Mouse (Mus musculus): ENCODE results near the gene Psen2.

The Psen2 gene

GRCm38 (mm10) chr1:180274725-180275308, 11.6 kb upstream of the Psen2 start:
- DNase-seq (ENCODE audit: low spot score in 2 of 2) = no peak

DNA sequence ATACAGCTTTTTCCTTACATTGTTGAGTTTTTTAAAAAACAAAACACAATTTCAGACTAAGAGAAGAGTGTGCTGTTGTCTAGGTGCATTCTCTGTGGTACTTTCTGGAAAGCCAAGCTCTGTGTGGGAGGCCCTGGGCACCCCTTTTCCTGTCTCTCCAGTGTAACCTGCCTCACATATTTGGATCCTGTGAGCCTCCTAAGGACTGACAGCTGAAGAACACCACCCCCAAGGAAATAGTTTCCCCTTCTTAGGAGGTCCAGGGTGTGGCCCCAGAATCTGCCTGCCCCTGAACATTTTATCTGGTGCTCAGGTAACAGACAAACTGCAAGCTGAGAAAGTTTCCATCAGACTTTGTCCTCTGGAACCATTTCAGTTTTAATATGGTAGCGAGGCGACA, 5.8 kb upstream of the Psen2 start:
- DNase-seq (ENCODE audit: low spot score in 2 of 2) = no peak

GRCm38 (mm10) chr1:180268249-180269031, 5.2 kb upstream of the Psen2 start:
- DNase-seq (ENCODE audit: low spot score in 2 of 2) = peak; percentile 80 to 84

- no peak for DNase-seq (ENCODE audit: low spot score in 2 of 2)
Observed at GRCm38 (mm10) chr1:180267151-180267550, 3.9 kb upstream of the Psen2 start.

- DNase-seq (ENCODE audit: low spot score in 2 of 2) = peak; percentile 33 to 56
Observed at GRCm38 (mm10) chr1:180265399-180265798, 2.2 kb upstream of the Psen2 start.

- DNase-seq (ENCODE audit: low spot score in 2 of 2) = no peak
Observed at GRCm38 (mm10) chr1:180264851-180265250, 1.6 kb upstream of the Psen2 start.

DNA sequence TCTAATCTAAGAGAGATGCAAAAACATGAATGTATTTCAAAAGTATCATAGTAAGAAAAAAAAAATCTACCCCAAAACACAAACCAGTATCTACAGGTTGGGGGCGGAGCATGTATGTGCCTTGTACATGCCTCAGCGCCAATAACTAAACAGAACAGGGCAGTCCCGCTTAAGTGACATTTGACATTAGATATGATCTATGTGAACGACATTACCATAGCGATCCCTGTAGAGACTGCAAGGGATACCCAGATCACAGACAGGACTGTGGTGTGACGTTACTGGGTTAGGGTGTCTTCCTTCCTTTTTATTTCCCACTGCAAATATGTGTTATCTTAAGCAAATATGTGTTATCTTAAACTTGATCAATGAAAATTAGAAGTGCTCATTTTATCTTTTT, 1.2 kb upstream of the Psen2 start:
- DNase-seq (ENCODE audit: low spot score in 2 of 2) = no peak

DNA sequence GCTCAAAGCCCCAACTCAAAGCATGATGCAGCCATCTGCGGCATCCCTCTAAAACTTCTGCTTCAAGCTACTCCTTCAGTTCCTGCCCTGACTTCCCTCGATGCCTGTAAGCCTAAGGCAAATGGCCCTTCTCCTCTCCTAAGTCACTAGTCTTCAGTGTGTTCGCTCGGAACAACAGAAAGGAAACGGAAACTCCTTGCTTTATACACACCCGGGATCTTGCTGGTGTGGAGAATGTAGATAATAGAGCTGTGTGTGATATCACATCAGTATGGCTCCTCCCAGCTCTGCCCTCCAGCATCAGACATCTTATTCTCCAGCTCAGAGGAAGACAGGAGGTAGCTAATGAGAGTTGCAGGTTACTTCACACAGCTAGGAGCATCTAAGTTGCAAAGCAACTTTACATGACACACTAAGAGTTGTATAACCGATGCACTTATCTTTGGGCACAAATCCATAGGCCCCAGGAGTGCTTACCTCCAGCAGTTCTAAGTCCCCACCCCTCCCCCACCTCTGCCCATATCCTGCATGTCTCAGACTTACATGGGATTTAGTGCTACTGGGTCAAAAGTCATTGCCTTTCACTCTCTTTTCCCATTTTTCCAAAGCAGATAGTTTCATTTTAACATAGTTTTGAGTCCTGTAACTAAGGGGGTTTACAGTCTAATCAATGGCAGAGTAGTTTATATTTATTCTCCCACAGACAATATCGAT, 1.2 kb downstream of the Psen2 start:
- no peak for DNase-seq (ENCODE audit: low spot score in 2 of 2)

GRCm38 (mm10) chr1:180261415-180261814, 1.8 kb downstream of the Psen2 start:
- no peak for DNase-seq (ENCODE audit: low spot score in 2 of 2)

GRCm38 (mm10) chr1:180260886-180261285, 2.4 kb downstream of the Psen2 start:
- DNase-seq (ENCODE audit: low spot score in 2 of 2) = no peak

- DNase-seq (ENCODE audit: low spot score in 2 of 2) = no peak
Observed at GRCm38 (mm10) chr1:180259753-180260152, 3.5 kb downstream of the Psen2 start.

DNA sequence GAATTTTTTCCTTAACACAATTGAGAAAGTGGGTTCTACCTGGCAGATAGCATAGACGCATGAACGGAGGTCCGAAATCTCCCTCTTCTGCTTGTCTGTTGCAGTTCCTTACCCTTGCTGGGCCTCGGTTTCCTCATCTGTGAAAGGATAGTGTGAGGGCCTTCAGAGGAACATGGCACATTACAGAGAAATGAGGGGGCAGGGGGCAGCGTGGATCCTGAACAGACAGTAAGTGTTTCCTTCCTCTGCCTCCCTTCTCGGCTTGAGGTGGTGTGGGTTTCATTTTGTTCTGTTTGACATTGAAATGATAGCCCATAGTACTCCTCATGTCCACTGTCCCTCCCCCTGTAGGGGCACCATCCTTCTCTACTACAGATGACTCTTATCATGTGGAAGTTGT, 5.8 kb downstream of the Psen2 start:
- DNase-seq (ENCODE audit: low spot score in 2 of 2) = no peak

- no peak for DNase-seq (ENCODE audit: low spot score in 2 of 2)
Observed at GRCm38 (mm10) chr1:180256866-180257265, 6.4 kb downstream of the Psen2 start.

DNA sequence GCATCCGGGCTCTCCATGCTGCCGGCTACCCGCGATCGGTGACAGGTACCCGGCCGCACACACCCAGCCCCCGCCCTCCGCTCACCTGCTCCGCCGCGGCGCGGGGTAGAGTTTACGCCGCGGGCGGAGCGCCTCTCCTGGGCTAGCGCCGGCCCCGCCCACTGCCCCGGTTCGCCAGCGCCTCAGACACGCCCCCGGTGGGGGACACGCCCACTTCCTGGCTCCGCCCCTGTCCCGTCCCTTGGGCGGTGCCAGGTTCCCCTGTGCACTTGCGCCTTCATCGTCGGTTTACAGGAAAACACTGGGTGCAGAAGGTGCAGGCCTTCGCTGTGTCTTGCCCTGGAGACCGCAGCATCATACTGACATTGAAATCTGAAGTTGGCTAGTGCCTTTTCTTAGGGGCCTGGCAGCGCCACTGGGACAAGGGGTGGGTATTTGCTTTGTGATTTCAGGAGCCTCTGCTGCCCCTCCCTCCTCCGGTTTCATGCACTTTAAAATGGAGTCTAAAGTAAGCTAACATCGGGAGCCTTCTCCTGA, 7.0 kb downstream of the Psen2 start:
- DNase-seq (ENCODE audit: low spot score in 2 of 2) = peak; percentile 97

GRCm38 (mm10) chr1:180255294-180256117, 7.7 kb downstream of the Psen2 start:
- peak in 1 of 2 experiments; percentile 46 for DNase-seq (ENCODE audit: low spot score in 2 of 2)

- no peak for DNase-seq (ENCODE audit: low spot score in 2 of 2)
Observed at GRCm38 (mm10) chr1:180254316-180254715, 8.9 kb downstream of the Psen2 start.

- DNase-seq (ENCODE audit: low spot score in 2 of 2) = no peak
Observed at GRCm38 (mm10) chr1:180252656-180253190, 10.5 kb downstream of the Psen2 start.

DNA sequence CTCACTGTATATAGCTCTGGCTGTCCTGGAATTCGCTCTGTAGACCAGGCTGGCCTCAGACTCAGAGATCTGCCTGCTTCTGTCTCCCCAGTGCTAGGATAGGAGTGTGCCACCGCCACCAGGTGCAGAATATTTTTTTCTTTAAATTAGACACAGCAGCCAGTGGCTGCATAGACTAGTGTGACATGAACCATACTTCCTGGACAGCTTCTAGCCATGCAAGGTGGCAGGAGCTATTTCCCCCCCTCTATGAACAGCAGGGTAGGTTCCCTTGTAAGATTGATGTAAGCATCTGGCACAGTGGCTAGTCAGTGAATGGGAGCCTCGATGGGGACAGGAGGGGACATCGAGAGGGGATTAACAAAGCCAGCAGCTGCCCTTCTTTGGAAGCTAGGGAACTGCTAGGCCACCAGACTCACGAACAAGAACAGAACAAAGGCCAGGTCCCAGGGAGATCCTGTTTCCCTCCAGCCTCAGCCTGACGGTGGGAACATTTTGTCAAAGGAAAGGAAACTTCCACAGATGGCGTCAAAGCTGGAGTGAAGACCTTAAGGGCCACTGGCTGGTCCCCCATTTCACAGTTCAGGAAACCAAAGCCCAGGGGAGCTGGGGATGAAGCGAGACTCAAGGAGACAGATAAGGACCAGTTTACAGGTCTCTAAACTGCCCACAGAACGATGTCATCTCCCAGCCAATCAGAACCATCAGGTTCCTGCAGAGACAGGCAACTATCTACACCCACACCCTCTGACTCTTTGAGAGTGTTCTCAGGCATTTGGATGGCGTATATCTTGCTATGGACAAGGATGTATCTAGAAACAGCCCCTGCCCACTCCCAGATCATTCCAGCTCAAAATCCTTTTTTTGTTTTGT, 11.8 kb downstream of the Psen2 start:
- peak; percentile 75 to 76 for DNase-seq (ENCODE audit: low spot score in 2 of 2)

- DNase-seq (ENCODE audit: low spot score in 2 of 2) = no peak
Observed at GRCm38 (mm10) chr1:180250441-180250830, 12.8 kb downstream of the Psen2 start.
